Mouse (Mus musculus) testis, adult 2 months (tissue): Measurements from ENCODE around the gene Ehd1. TPM values are rescaled to one million over a fixed set of nuclear protein-coding genes. Genes with fewer than 3 reads are reported as not detected.

Experiments
- H3K27ac ChIP-seq: fragments of 200-500 bp; 2 replicates; pipeline ENCODE4 v1.5.1; 2012; ENCODE audit warnings: low read depth, low read length; ENCODE audit not compliant: control insufficient read depth, insufficient read depth
- H3K27me3 ChIP-seq: fragments of 200-500 bp; 2 replicates; pipeline ENCODE4 v1.6.1; 2012; ENCODE audit warnings: mild to moderate bottlenecking, low read length, moderate library complexity; ENCODE audit not compliant: control insufficient read depth, insufficient read depth
- H3K36me3 ChIP-seq: fragments of 200-500 bp; 2 replicates; pipeline ENCODE4 v1.6.1; 2012; ENCODE audit warnings: mild to moderate bottlenecking, low read length; ENCODE audit not compliant: control insufficient read depth, insufficient read depth
- H3K4me1 ChIP-seq: fragments of 200-500 bp; 2 replicates; pipeline ENCODE4 v1.6.1; 2012; ENCODE audit warnings: low read length; ENCODE audit not compliant: control insufficient read depth, insufficient read depth
- H3K4me3 ChIP-seq: fragments of 200-500 bp; 2 replicates; pipeline ENCODE4 v1.5.1; 2012; ENCODE audit warnings: low read depth, mild to moderate bottlenecking, low read length, moderate library complexity, mixed read lengths; ENCODE audit not compliant: control insufficient read depth
- CTCF ChIP-seq: fragments of 200-500 bp; IDR thresholded peaks from 2 replicates; pipeline ENCODE4 v1.5.1; 2012; ENCODE audit warnings: low read depth, mild to moderate bottlenecking, inconsistent platforms, low read length, moderate library complexity; ENCODE audit not compliant: control insufficient read depth, insufficient read depth, insufficient replicate concordance
- POLR2A ChIP-seq: fragments of 200-500 bp; IDR thresholded peaks from 2 replicates; pipeline ENCODE4 v1.6.1; 2012; ENCODE audit warnings: low read depth, mild to moderate bottlenecking, inconsistent platforms, low read length, moderate library complexity; ENCODE audit not compliant: control insufficient read depth
- polyA plus RNA-seq: library from polyadenylated mRNA; depleted of rRNA; stranded (reverse); fragments of >200 nt; gene quantifications from 2 replicates; pipeline ENCODE4 v1.2.3, GENCODE M21; 2012

The Ehd1 gene
- polyA plus RNA-seq, 1 experiment, result 521 TPM

- TF ChIP-seq CTCF (no peak), POLR2A (no peak)
- Histone ChIP-seq H3K27ac (no peak overlapping the region), H3K36me3 (no peaks in the 10 kb centered on the region; the same call in 1 of the 2 replicates), H3K4me1 (no peaks in the 10 kb centered on the region), H3K27me3 (no peaks in the 10 kb centered on the region), H3K4me3 (no peak overlapping the region)
These were observed 22.5 kb downstream of the Ehd1 start for GRCm38 (mm10) chr19:6299003-6299402.

- TF ChIP-seq CTCF (no peak), POLR2A (no peak)
- Histone ChIP-seq H3K27ac (no peak overlapping the region), H3K4me3 (no peak overlapping the region), H3K36me3 (no peaks in the 10 kb centered on the region; the same call in 1 of the 2 replicates), H3K4me1 (no peaks in the 10 kb centered on the region; the same call in 1 of the 2 replicates), H3K27me3 (no peaks in the 10 kb centered on the region)
These were observed 23.1 kb downstream of the Ehd1 start for GRCm38 (mm10) chr19:6299450-6300267.

DNA sequence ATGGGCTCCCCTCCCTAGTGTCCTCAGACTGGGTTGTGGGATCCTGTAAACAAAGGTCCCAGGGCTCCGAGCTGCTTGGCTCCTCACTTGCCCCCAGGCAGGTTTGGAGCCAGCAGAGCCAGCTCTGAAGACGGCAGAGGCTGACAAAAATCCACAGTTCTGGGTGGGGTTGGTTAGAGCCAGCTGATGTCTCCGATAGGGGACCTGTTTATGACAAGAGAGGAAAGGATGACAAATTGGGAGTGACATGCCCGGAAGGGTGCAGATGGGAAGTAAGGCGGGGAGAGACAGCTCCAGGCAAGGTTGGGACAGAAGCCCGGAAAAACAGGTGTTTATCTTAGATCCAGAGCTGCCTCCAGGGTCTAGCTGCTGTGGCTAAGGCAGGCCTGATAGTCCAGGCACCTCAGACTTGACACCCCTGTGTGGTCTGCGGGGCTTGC lies 23.9 kb downstream of the Ehd1 start:
- H3K36me3 ChIP-seq, result no peaks in the 10 kb centered on the region; the same call in 1 of the 2 replicates

DNA sequence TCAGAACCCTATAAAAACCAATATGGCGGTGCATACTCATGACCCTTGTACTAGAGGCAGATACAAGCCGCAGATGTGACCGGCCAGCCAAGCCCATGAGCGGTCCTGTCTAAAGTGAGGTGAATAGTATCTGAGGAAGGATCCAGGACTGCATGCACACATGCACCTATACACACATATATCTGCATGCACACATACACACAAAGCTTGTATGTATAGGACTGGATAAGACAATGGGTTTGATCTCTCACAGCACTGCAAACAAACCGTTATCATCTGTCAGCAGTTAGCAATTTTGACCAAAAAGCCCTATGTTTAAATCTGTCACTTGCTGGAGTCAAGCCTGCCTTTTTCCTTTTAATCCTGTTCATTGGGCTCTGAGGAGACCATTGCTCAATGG lies 25.6 kb downstream of the Ehd1 start:
- peaks cover 9% of the 10 kb centered on the region for H3K4me1 ChIP-seq
- no peaks in the 10 kb centered on the region for H3K27me3 ChIP-seq
- no peak overlapping the region for H3K4me3 ChIP-seq
- H3K36me3 ChIP-seq, result no peaks in the 10 kb centered on the region; the same call in 1 of the 2 replicates
- H3K27ac ChIP-seq, result no peak overlapping the region
- TF ChIP-seq CTCF (no peak), POLR2A (no peak)

More for the DNA sequence above, 23.9 kb downstream of the Ehd1 start:
- Histone ChIP-seq H3K27me3 (no peaks in the 10 kb centered on the region), H3K4me1 (peaks cover 1% of the 10 kb centered on the region), H3K4me3 (no peak overlapping the region), H3K27ac (no peak overlapping the region)
- no peak for TF ChIP-seq CTCF
- no peak for TF ChIP-seq POLR2A

DNA sequence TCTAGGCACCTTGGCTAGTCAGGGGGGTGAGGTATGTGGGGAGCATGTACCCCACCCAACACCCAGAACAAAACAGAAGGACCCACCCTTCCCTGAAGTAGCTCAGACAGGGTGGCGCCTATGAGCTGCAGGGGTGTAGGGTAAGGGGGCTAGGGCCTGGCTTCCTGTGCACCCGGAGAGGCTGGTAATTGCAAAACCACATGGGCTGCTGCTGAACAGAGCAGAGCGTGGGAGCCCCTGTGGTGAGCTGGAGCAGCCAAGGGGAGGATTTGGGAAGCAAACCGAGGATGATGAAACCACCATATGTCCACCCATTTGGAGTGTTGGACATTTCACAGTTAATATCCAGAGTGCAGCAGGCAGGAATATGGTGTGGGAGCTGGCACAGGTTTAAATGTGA lies 26.0 kb downstream of the Ehd1 start:
- Histone ChIP-seq H3K27ac (no peak overlapping the region), H3K4me3 (no peak overlapping the region), H3K4me1 (peaks cover 9% of the 10 kb centered on the region), H3K36me3 (no peaks in the 10 kb centered on the region), H3K27me3 (no peaks in the 10 kb centered on the region)
- TF ChIP-seq CTCF (no peak), POLR2A (no peak)

GRCm38 (mm10) chr19:6303831-6304230 lies 27.3 kb downstream of the Ehd1 start:
- Histone ChIP-seq H3K4me1 (peaks cover 9% of the 10 kb centered on the region), H3K4me3 (no peak overlapping the region), H3K27ac (no peak overlapping the region), H3K36me3 (no peaks in the 10 kb centered on the region), H3K27me3 (no peaks in the 10 kb centered on the region)
- TF ChIP-seq CTCF (no peak), POLR2A (no peak)

GRCm38 (mm10) chr19:6304787-6305516 lies 28.4 kb downstream of the Ehd1 start:
- peaks cover 9% of the 10 kb centered on the region for H3K4me1 ChIP-seq
- H3K27me3 ChIP-seq, result no peaks in the 10 kb centered on the region
- TF ChIP-seq POLR2A, result no peak
- peak; percentile 80; the same call in 1 of the 2 replicates for TF ChIP-seq CTCF
- H3K4me3 ChIP-seq, result no peak overlapping the region
- no peaks in the 10 kb centered on the region for H3K36me3 ChIP-seq
- no peak overlapping the region for H3K27ac ChIP-seq
